Mouse (Mus musculus): ENCODE results near the gene Xxylt1.

DNA sequence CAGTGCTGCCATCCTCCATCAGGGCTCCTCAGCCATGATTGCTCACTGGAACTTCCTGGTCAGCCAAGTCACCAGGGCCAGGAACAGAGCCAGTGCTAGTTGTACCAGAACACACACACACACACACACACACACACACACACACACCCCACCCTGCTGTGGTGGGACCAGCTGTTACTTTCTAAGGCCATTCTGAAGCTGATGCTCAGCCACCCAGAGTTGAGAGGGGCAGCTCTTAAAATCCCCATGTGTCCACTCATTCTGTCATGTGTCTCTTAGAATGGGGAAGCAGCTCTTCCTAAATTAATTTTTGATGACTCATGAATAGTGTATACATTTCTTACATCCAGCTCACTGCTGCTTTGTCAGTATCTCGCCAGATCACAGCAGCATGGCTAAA lies 158.7 kb downstream of the Xxylt1 start:
- no peak for TF ChIP-seq CTCF (IDR thresholded peaks at IDR 0.05; ENCODE audit: extremely low read depth, insufficient read depth, insufficient read length, insufficient replicate concordance)
- no peak for TF ChIP-seq POLR2A (IDR thresholded peaks at IDR 0.05; ENCODE audit: low read depth, low read length)

Measured in spleen, adult 2 months (tissue).